Mouse (Mus musculus) left cerebral cortex, adult 11 months (tissue): Measurements from ENCODE around the gene Zdhhc23.

Experiments used
- DNase-seq: peaks from one replicate; pipeline ENCODE4 v3.0.0; 2022; ENCODE audit warnings: low spot score

The Zdhhc23 gene

DNA sequence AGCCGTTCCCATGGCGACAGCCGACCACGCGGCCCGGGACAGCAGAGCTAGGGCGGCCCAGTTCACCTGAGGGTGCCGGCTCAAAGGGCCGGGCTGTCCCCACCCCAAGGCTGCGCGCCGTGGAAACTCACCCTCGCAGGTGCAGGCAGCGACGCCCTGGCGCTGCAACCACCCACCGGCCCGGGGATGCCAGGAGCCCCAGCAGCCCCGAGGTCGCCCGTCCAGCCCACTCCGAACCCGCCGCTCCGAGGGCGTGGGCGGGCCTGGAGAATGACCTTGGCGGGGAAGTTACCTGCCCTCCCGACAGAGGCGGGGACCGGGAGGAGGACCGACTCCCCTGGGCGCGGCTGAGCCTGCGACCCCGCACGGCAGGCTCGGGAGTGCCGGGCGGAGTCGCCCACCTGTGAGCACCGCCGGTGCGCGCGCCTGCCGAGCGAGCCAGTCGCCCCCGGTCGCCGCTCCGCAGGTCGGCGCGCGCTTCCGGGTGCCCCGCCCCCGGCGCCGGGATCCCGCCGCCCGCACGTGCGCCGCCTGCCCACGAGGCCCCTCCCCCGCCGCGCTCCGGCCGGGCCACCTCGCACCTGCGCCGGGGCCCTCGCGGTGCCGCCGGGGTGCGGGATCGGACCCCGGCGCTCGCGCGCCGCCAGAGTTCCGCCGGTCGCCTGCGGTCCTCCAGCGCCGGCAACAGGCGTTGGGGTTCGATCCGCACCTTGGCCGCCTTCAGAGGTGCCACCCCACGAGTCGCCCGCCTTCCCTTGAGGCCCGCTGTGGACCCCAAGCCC, at the start of gene Zdhhc23:
TSS of gene Zdhhc23 (minus strand) at position 464 of the 782 bp plus-strand sequence.
- DNase-seq: no peak

- DNase-seq: no peak
Measured at GRCm38 (mm10) chr16:44029273-44029672, 49.7 kb upstream of the Zdhhc23 start.

- DNase-seq: no peak
Measured at GRCm38 (mm10) chr16:44026822-44027221, 47.2 kb upstream of the Zdhhc23 start.

DNA sequence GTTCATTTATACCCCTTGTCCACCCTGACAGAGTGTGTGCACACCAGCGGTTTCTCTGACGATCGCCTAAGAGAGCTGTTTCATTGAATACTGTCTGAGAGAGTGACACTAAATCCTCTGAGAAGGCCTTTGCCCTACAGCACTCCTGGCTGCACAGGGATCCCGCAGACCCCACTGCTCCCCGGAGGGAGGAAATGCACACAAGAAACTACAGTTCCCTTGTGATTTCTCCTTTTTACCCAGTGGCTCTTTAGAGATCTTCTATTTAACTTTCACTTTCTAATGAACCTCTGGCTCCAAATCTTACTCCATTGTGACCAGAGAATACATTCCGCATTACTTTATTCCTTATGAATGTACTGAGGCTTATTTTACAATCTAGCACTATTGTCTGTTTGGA, 46.6 kb upstream of the Zdhhc23 start:
- DNase-seq: no peak

- no peak for DNase-seq
Measured at GRCm38 (mm10) chr16:44018986-44019548, 39.5 kb upstream of the Zdhhc23 start.

GRCm38 (mm10) chr16:44018372-44018771, 38.8 kb upstream of the Zdhhc23 start:
- no peak for DNase-seq

DNA sequence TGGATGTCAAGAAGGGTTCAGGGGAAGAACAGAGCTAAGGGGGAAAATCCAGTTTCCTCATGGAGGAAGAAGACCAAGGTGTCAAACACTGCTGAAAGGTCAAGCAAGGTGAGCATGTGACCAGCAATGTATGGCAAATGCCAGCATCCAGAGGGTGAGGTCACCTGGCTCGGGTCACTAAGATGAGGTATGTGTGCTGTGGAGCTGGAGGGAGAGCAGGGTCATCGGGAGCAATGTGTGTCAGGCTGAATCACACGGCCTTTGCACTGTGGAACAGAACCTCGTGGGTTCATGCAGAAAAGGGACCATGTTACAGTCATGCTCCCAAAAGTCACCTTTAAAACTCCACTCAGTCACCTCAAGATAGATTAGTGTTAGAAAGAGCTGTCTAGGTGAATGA, 38.1 kb upstream of the Zdhhc23 start:
- DNase-seq: no peak

DNA sequence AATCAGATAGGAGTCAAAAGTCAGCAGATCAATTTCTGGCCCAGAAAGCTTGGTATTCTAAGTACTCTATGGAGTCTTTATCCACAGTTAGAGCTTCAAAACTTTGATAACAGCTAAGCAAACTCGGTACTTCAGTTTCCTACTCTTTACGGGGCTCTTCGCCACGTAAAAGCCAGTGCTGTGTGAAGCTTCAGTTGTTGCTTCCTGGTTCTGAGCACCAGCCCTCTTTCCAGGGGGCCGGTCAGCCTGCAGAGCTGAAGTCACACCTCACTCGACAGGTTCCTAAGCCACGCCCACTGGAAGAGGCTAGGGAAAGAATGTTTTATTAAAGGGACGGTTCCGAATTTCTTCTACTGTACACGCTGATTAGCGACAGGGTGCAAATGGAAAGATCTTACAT, 36.6 kb upstream of the Zdhhc23 start:
- DNase-seq: no peak

- DNase-seq: no peak
Measured at GRCm38 (mm10) chr16:44015416-44016158, 36.0 kb upstream of the Zdhhc23 start.

GRCm38 (mm10) chr16:44011010-44011409, 31.4 kb upstream of the Zdhhc23 start:
- no peak for DNase-seq

- no peak for DNase-seq
Measured at GRCm38 (mm10) chr16:44002086-44002485, 22.5 kb upstream of the Zdhhc23 start.

GRCm38 (mm10) chr16:43999541-43999940, 19.9 kb upstream of the Zdhhc23 start:
- no peak for DNase-seq

DNA sequence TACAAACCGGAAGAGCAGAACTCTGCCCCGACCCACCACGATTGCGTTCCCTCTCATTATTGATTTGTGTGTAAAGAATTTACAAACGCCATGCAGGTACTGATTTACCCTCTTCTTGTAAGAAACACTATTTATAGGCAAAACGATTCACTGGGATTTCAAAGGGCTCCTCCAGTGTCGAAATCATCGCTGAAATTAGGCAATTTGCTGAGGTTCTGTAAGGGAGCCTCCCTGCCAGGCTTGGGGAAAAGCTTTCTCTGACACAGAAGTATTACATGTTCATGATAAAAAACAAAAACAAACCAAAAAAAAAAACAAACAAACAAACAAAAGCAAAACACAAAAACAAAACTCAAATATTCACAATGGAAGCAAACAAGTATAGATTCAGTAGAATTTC, 19.5 kb upstream of the Zdhhc23 start:
- DNase-seq: no peak

DNA sequence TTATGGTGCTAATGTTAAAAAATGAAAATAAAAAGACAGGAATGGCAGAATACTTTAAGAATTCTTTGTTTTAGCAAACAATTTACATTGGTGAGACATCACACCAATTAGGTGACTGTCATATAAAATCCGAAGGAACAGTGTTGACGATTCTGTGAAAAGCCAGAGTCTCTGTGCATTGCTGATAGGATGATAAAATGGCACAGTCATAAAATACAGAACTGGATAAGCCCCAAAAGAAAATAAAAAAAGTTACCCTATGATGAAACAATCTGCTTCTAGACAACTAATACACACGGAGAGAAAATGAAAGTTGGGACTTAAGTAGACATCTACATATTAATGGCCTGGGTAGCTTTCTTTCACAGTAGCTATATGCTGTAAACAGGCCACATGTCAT, 15.0 kb upstream of the Zdhhc23 start:
- no peak for DNase-seq

DNA sequence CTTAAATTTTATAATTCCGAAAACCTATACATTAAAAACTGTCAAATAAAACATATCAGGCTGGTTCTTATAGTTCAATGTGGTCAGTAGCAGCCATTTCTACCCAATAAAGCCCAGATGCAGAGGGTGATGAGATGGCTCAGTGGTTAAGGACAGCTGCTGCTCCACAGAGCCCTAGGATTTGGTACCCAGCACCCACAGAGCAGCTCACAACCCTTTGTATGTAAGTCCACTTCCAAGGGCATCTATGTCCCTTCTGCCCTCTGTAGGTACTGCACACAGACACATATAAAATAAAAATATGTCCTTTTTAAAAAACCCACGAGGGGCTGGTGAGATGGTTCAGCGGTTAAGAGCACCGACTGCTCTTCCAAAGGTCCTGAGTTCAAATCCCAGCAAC, 6.7 kb upstream of the Zdhhc23 start:
- DNase-seq: no peak

- DNase-seq: no peak
Measured at GRCm38 (mm10) chr16:43980110-43980609, 569 bp upstream of the Zdhhc23 start.

DNA sequence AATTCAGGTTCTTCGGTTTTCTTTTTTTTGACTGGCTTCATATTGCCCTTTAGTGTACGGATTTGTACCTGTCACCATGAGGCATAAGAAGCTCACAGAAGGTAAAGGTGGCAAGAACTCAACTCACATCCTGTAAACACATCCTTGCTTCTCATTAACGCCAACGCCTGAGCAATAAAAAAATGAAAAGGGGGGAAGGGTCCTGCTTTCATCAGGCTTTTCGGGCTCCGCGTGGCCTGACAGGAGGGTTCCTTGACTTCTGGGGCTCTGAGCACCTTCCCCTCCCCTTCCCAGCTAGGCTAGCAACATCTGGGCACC, 622 bp downstream of the Zdhhc23 start:
- no peak for DNase-seq

- no peak for DNase-seq
Measured at GRCm38 (mm10) chr16:43973606-43974220, 5.9 kb downstream of the Zdhhc23 start.

DNA sequence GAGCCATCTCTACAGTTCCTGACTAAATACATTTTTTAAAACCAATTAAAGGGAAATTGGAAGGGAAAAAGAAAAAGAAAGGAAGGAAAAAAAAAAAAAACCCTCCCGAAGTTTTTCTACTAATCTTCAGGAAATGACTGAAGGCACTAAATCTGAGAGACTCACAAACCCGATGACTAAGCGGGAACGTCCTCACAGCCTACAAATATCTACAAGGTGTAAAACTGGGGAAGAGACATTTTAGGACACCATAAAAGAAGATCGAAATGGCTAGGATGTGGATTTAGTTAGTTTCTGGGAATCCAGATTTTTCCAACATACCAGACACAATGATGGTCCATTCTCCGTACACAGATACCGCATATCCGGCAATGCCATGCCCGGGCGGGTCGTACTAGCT, 6.4 kb downstream of the Zdhhc23 start:
- no peak for DNase-seq

DNA sequence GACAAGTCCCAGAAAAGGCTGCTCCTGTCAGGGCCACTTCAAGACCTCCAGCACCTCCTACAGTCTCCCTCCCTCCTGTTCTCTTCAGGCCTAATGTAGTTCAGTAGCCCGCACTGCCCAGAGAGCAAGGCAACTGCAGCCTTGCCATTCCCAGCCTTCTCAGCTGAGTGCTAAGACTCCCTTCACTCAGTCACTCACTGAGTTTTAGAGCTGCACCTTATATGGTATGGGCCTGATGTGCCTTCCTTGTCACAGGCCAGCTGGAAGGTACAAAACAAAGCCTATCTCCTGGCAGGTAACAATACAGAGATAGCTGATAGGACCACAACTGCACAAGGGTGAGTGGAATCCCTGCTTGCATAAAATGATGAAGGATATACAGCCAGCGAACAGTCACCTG, 7.2 kb downstream of the Zdhhc23 start:
- no peak for DNase-seq

GRCm38 (mm10) chr16:43971741-43972140, 7.8 kb downstream of the Zdhhc23 start:
- no peak for DNase-seq

DNA sequence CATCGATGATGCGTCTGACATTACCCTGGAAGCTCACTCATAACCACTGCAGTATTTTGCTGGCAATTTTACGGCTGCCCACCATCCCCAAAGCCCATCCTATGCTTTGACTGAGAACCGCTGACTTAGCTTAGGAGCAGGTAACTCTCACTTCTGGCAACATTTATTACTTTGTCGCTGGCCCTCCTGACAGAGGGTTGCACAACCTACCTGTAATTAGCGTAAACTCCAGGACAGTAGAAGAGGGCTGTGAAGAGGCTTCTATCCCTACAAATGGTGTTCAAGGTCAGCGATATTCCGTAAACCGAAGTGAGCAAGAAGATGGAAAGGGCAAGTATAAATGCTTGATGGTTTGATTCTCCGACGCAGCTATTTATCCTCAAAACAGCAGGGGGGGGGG, 8.4 kb downstream of the Zdhhc23 start:
- DNase-seq: no peak

- DNase-seq: no peak
Measured at GRCm38 (mm10) chr16:43970426-43970825, 9.2 kb downstream of the Zdhhc23 start.
